Mouse (Mus musculus) lung, adult 2 months (tissue): ENCODE measurements at regions not wholly inside any gene's neighbourhood (a gene's known extent, or its start where the extent isn't known, plus 50 kb on each side); places are given as distances from the start of the nearest gene placed in this dataset.

Experiments used
- CTCF ChIP-seq: fragments of 200-500 bp; IDR thresholded peaks from 2 replicates; pipeline ENCODE4 v1.5.1; 2011; ENCODE audit warnings: mild to moderate bottlenecking, low read length, control low read depth; ENCODE audit not compliant: insufficient read depth
- POLR2A ChIP-seq: fragments of 200-500 bp; IDR thresholded peaks from 2 replicates; pipeline ENCODE4 v1.6.1; 2011; ENCODE audit warnings: low read depth, mild to moderate bottlenecking, control low read depth, low read length, borderline replicate concordance; ENCODE audit errors: extremely low read depth

- TF ChIP-seq CTCF (no peak), POLR2A (no peak)
Observed at GRCm38 (mm10) chr14:28725666-28726065, 221.1 kb downstream of the Wnt5a start.
